Mouse (Mus musculus) ovary, adult 2 months (tissue): Measurements from ENCODE around the gene Nsmce3. TPM values are rescaled to one million over a fixed set of nuclear protein-coding genes. Genes with fewer than 3 reads are reported as not detected.

Source experiments
- polyA plus RNA-seq: library from polyadenylated mRNA; depleted of rRNA; stranded (reverse); fragments of >200 nt; gene quantifications from 2 replicates; pipeline ENCODE4 v1.2.3, GENCODE M21; 2012; rRNA removed

Nsmce3 gene
- 10.4 and 12.1 TPM in 2 replicates for polyA plus RNA-seq

DNA sequence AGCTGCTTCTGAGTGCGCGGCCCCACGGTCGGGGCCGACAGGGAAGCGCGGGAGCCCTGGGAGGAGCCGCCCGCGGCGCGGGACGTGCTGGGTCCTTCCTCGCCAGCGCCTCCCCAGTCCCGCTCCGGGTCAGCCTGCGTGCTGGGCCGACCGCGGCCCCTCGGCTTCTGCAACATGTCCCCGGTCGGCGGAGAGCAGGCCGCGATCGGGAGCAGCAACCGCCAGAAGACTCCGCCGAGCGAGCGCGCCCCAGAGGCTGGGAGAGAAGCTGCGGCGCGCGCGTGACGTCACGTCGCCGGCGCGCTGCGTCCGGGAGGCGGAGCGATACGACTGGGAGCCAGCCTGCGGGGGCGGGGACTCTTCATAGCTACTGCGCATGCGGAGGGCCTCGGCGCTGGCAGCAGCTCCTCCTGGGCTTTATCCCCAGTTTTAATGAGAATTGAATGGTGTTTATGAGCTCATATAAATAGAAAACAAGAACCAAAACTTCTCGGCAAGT is at the start of gene Nsmce3:
Nsmce3 (minus strand) TSS at position 255 of the 499 bp plus-strand sequence.

